Mouse (Mus musculus) forebrain, embryonic 16.5 days (tissue): ENCODE results near the gene Tmem258. TPM values are rescaled to one million over a fixed set of nuclear protein-coding genes. Genes with fewer than 3 reads are reported as not detected.
"Not testable (repeated sequence)": the region's sequence is repeated elsewhere in the genome, so short reads cannot be mapped to it uniquely, and the experiment has no call there.

Experiments
- ATAC-seq: fragments of 200-750 bp; cut with Nextera tagmentation; 2 replicates; pipeline ENCODE4 v1.8.0; 2017; ENCODE audit warnings: mild to moderate bottlenecking, moderate library complexity
- H3K27ac ChIP-seq: fragments of 300-500 bp; sonication (generic); 2 replicates; pipeline ENCODE4 v1.5.1; 2014; ENCODE audit warnings: low read length, control low read depth
- H3K27me3 ChIP-seq: fragments of 300-500 bp; sonication (generic); replicated peaks from 2 replicates; pipeline ENCODE4 v1.6.1; 2014; ENCODE audit warnings: low read length; ENCODE audit not compliant: control insufficient read depth, insufficient read depth
- H3K36me3 ChIP-seq: fragments of 300-500 bp; sonication (generic); 2 replicates; pipeline ENCODE4 v1.6.1; 2014; ENCODE audit not compliant: control insufficient read depth, insufficient read depth
- H3K4me1 ChIP-seq: fragments of 300-500 bp; sonication (generic); replicated peaks from 2 replicates; pipeline ENCODE4 v1.6.1; 2014; ENCODE audit warnings: low read length; ENCODE audit not compliant: control insufficient read depth, insufficient read depth
- H3K4me2 ChIP-seq: fragments of 300-500 bp; sonication (generic); 2 replicates; pipeline ENCODE4 v1.6.1; 2014; ENCODE audit warnings: mild to moderate bottlenecking, low read length, control low read depth
- H3K4me3 ChIP-seq: fragments of 300-500 bp; sonication (generic); replicated peaks from 2 replicates; pipeline ENCODE4 v1.5.1; 2014; ENCODE audit warnings: mild to moderate bottlenecking, low read length, control low read depth
- H3K9ac ChIP-seq: fragments of 300-500 bp; sonication (generic); replicated peaks from 2 replicates; pipeline ENCODE4 v1.6.1; 2014; ENCODE audit warnings: low read depth, low read length, control low read depth
- H3K9me3 ChIP-seq: fragments of 300-500 bp; sonication (generic); 2 replicates; pipeline ENCODE4 v1.6.1; 2016; ENCODE audit warnings: low read length; ENCODE audit not compliant: control insufficient read depth
- WGBS: fragments of 180-500 bp; shearing (Covaris S2); extraction: QIAGEN DNeasy Blood & Tissue Kit; methylation state at CpG from one replicate; pipeline ENCODE4 v1.1.7; 2014; 5-methylcytosine and 5-hydroxymethylcytosine counted together
- polyA plus RNA-seq: library from polyadenylated mRNA; unstranded; fragments of >200 nt; fragmentation: Nextera tagmentation; extraction: Ambion mirVana; gene quantifications from 2 replicates; pipeline ENCODE4 v1.2.1, GENCODE M21; 2015

Tmem258 gene
- 324 and 352 TPM in 2 replicates for polyA plus RNA-seq

GRCm38 (mm10) chr19:10203848-10204615, at the start of gene Tmem258, which contains the start of gene Fen1:
Gene Tmem258, plus strand, starts transcription at chr19:10204014.
Gene Fen1, minus strand, starts transcription at chr19:10204169.
- Histone ChIP-seq H3K4me2 (peak within 1 kb of the TSS; percentile 90), H3K4me3 (peak within 1 kb of the TSS; percentile 56), H3K9me3 (no peaks in the 10 kb centered on the region), H3K9ac (peak within 1 kb of the TSS; percentile 91), H3K4me1 (peaks cover 20% of the 10 kb centered on the region), H3K27me3 (no peaks in the 10 kb centered on the region), H3K27ac (peak within 1 kb of the TSS; percentile 81), H3K36me3 (peaks cover 11% of the 10 kb centered on the region)
- WGBS, result under 1% methylated on average over 40 of the region's 40 CpGs
- ATAC-seq, result peak; percentile 95

- no peaks in the 10 kb centered on the region for H3K9me3 ChIP-seq
- WGBS, result 83% methylated on average over 2 of the region's 2 CpGs
These were observed 46.1 kb upstream of the Tmem258 start for GRCm38 (mm10) chr19:10157725-10158124.

GRCm38 (mm10) chr19:10163896-10164295, 39.9 kb upstream of the Tmem258 start:
- H3K27me3 ChIP-seq, result no peaks in the 10 kb centered on the region
- H3K36me3 ChIP-seq, result no peaks in the 10 kb centered on the region
- H3K9ac ChIP-seq, result no peak overlapping the region
- no peak overlapping the region for H3K4me3 ChIP-seq
- no peaks in the 10 kb centered on the region for H3K9me3 ChIP-seq
- WGBS, result 94% methylated on average over 3 of the region's 3 CpGs
- no peak overlapping the region for H3K27ac ChIP-seq
- no peaks in the 10 kb centered on the region for H3K4me1 ChIP-seq
- no peak for ATAC-seq
- H3K4me2 ChIP-seq, result no peak overlapping the region

More at GRCm38 (mm10) chr19:10157725-10158124, 46.1 kb upstream of the Tmem258 start:
- ATAC-seq, result no peak
- Histone ChIP-seq H3K4me3 (no peak overlapping the region), H3K4me1 (no peaks in the 10 kb centered on the region), H3K27ac (no peak overlapping the region), H3K9ac (no peak overlapping the region), H3K36me3 (no peaks in the 10 kb centered on the region), H3K4me2 (no peak overlapping the region), H3K27me3 (no peaks in the 10 kb centered on the region)

- not testable (repeated sequence) for H3K27ac ChIP-seq, H3K36me3 ChIP-seq, H3K4me1 ChIP-seq, H3K9me3 ChIP-seq, ATAC-seq, H3K27me3 ChIP-seq, H3K9ac ChIP-seq, H3K4me3 ChIP-seq, H3K4me2 ChIP-seq
- WGBS, result 88% methylated on average over 4 of the region's 4 CpGs
These were observed 37.9 kb upstream of the Tmem258 start for GRCm38 (mm10) chr19:10165928-10166327.

GRCm38 (mm10) chr19:10167112-10167511, 36.7 kb upstream of the Tmem258 start:
- no peak for ATAC-seq
- H3K9ac ChIP-seq, result no peak overlapping the region
- H3K4me1 ChIP-seq, result no peaks in the 10 kb centered on the region
- 77% methylated on average over 4 of the region's 4 CpGs for WGBS
- H3K27ac ChIP-seq, result no peak overlapping the region
- H3K4me2 ChIP-seq, result no peak overlapping the region
- no peaks in the 10 kb centered on the region for H3K9me3 ChIP-seq
- H3K27me3 ChIP-seq, result no peaks in the 10 kb centered on the region
- H3K36me3 ChIP-seq, result no peaks in the 10 kb centered on the region
- no peak overlapping the region for H3K4me3 ChIP-seq

- WGBS, result 82% methylated on average over 1 of the region's 1 CpGs
- no peak overlapping the region for H3K9ac ChIP-seq
- no peaks in the 10 kb centered on the region for H3K4me1 ChIP-seq
- H3K4me3 ChIP-seq, result no peak overlapping the region
- no peak for ATAC-seq
- H3K36me3 ChIP-seq, result no peaks in the 10 kb centered on the region
- no peaks in the 10 kb centered on the region for H3K9me3 ChIP-seq
- H3K27ac ChIP-seq, result no peak overlapping the region
- no peaks in the 10 kb centered on the region for H3K27me3 ChIP-seq
- no peak overlapping the region for H3K4me2 ChIP-seq
These were observed 35.9 kb upstream of the Tmem258 start for GRCm38 (mm10) chr19:10167951-10168350.

- no peak for ATAC-seq
- 92% methylated on average over 3 of the region's 3 CpGs for WGBS
- Histone ChIP-seq H3K9me3 (no peaks in the 10 kb centered on the region), H3K4me1 (no peaks in the 10 kb centered on the region), H3K4me3 (no peak overlapping the region), H3K4me2 (no peak overlapping the region), H3K27ac (no peak overlapping the region), H3K36me3 (no peaks in the 10 kb centered on the region), H3K27me3 (no peaks in the 10 kb centered on the region), H3K9ac (no peak overlapping the region)
These were observed 35.4 kb upstream of the Tmem258 start for GRCm38 (mm10) chr19:10168441-10168840.

GRCm38 (mm10) chr19:10169179-10169578, 34.6 kb upstream of the Tmem258 start:
- Histone ChIP-seq H3K27ac (no peak overlapping the region), H3K4me1 (no peaks in the 10 kb centered on the region), H3K36me3 (no peaks in the 10 kb centered on the region), H3K9ac (no peak overlapping the region), H3K4me2 (no peak overlapping the region), H3K9me3 (no peaks in the 10 kb centered on the region), H3K4me3 (no peak overlapping the region), H3K27me3 (no peaks in the 10 kb centered on the region)
- ATAC-seq, result no peak

- H3K9me3 ChIP-seq, H3K9ac ChIP-seq, H3K27me3 ChIP-seq, H3K4me2 ChIP-seq, H3K4me1 ChIP-seq, H3K4me3 ChIP-seq, H3K27ac ChIP-seq, ATAC-seq, H3K36me3 ChIP-seq: not testable (repeated sequence)
- 82% methylated on average over 3 of the region's 3 CpGs for WGBS
These were observed 34.0 kb upstream of the Tmem258 start for GRCm38 (mm10) chr19:10169692-10170330.
